Mouse (Mus musculus) heart, embryonic 14.5 days (tissue): ENCODE measurements at regions not wholly inside any gene's neighbourhood (a gene's known extent, or its start where the extent isn't known, plus 50 kb on each side); places are given as distances from the start of the nearest gene placed in this dataset.

Experiments used
- ATAC-seq: fragments of 200-750 bp; cut with Nextera tagmentation; 2 replicates; pipeline ENCODE4 v1.8.0; 2017; ENCODE audit warnings: low read depth, moderate TSS enrichment; ENCODE audit not compliant: insufficient number of reproducible peaks, insufficient read depth, low FRiP score
- H3K27ac ChIP-seq, 2 experiments: fragments of 200-500 bp in 1 of 2; fragments of 300-500 bp in 1 of 2; sonication (generic) in 1 of 2; replicated peaks in 1 of 2; 2 replicates each; pipeline ENCODE4 v1.5.1; 2012 to 2014; ENCODE audit warnings: low read depth in 2 of 2, low read length in 2 of 2, control low read depth in 1 of 2, mild to moderate bottlenecking in 1 of 2, mixed read lengths in 1 of 2; ENCODE audit not compliant: control insufficient read depth in 1 of 2, insufficient read depth in 1 of 2
- H3K27me3 ChIP-seq: fragments of 300-500 bp; sonication (generic); 2 replicates; pipeline ENCODE4 v1.6.1; 2014; ENCODE audit warnings: mild to moderate bottlenecking, low read length, control low read depth; ENCODE audit not compliant: control insufficient read depth, insufficient read depth
- H3K36me3 ChIP-seq: fragments of 300-500 bp; sonication (generic); 2 replicates; pipeline ENCODE4 v1.6.1; 2014; ENCODE audit warnings: mild to moderate bottlenecking, control low read depth, low read length, mixed read lengths; ENCODE audit not compliant: control insufficient read depth, insufficient read depth
- H3K4me1 ChIP-seq, 2 experiments: fragments of 200-500 bp in 1 of 2; fragments of 300-500 bp in 1 of 2; sonication (generic) in 1 of 2; 2 replicates each; pipeline ENCODE4 v1.6.1; 2012 to 2014; ENCODE audit warnings: low read length in 2 of 2, control low read depth in 1 of 2, mixed read lengths in 1 of 2; ENCODE audit not compliant: control insufficient read depth in 2 of 2, insufficient read depth in 2 of 2
- H3K4me2 ChIP-seq: fragments of 300-500 bp; sonication (generic); 2 replicates; pipeline ENCODE4 v1.6.1; 2014; ENCODE audit warnings: mild to moderate bottlenecking, low read length
- H3K4me3 ChIP-seq, 2 experiments: fragments of 200-500 bp in 1 of 2; fragments of 300-500 bp in 1 of 2; sonication (generic) in 1 of 2; 2 replicates each; pipeline ENCODE4 v1.5.1; 2012 to 2014; ENCODE audit warnings: low read length in 2 of 2, mild to moderate bottlenecking in 2 of 2, control low read depth in 1 of 2, low read depth in 1 of 2, moderate library complexity in 1 of 2; ENCODE audit not compliant: control insufficient read depth in 1 of 2, insufficient read depth in 1 of 2
- H3K9ac ChIP-seq: fragments of 300-500 bp; sonication (generic); 2 replicates; pipeline ENCODE4 v1.6.1; 2014; ENCODE audit warnings: mild to moderate bottlenecking, low read length
- H3K9me3 ChIP-seq: fragments of 300-500 bp; sonication (generic); 2 replicates; pipeline ENCODE4 v1.6.1; 2016; ENCODE audit warnings: low read length, control low read depth; ENCODE audit not compliant: control insufficient read depth
- WGBS: fragments of 180-500 bp; shearing (Covaris S2); extraction: QIAGEN DNeasy Blood & Tissue Kit; methylation state at CpG from one replicate; pipeline ENCODE4 v1.1.7; 2014; 5-methylcytosine and 5-hydroxymethylcytosine counted together

- H3K27me3 ChIP-seq, result no peaks in the 10 kb centered on the region
- H3K9me3 ChIP-seq, result no peaks in the 10 kb centered on the region
- no peak for ATAC-seq
- H3K27ac ChIP-seq, result no peak overlapping the region
- no peaks in the 10 kb centered on the region for H3K36me3 ChIP-seq
- no peak overlapping the region for H3K4me2 ChIP-seq
- H3K4me1 ChIP-seq, result no peaks in the 10 kb centered on the region
- H3K4me3 ChIP-seq, result no peak overlapping the region
- H3K9ac ChIP-seq, result no peak overlapping the region
- 77% methylated on average over 2 of the region's 2 CpGs for WGBS
Observed at GRCm38 (mm10) chr2:45904623-45905235, 787.5 kb upstream of the Zeb2 start.

DNA sequence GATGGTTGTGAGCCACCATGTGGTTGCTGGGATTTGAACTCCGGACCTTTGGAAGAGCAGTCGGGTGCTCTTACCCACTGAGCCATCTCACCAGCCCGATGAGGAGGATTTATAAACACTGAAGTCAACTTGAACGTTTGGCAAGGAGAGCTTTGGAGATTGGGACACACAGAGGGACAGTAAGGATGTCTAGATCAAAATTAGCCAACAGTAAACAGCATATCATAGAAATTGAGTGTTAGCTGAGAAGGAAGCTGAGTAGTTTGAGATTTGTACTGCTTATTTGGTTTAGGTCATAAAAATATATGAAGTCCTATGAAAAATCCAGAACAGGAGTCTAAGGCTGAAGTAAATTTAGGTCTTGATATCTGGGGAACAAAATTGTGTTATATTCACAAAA, 786.9 kb upstream of the Zeb2 start:
- no peak for ATAC-seq
- no peaks in the 10 kb centered on the region for H3K36me3 ChIP-seq
- no peaks in the 10 kb centered on the region for H3K27me3 ChIP-seq
- H3K9me3 ChIP-seq, result no peaks in the 10 kb centered on the region
- WGBS, result 87% methylated on average over 4 of the region's 4 CpGs
- no peak overlapping the region for H3K4me3 ChIP-seq
- H3K27ac ChIP-seq, result no peak overlapping the region
- H3K4me2 ChIP-seq, result no peak overlapping the region
- H3K4me1 ChIP-seq, result no peaks in the 10 kb centered on the region
- no peak overlapping the region for H3K9ac ChIP-seq

DNA sequence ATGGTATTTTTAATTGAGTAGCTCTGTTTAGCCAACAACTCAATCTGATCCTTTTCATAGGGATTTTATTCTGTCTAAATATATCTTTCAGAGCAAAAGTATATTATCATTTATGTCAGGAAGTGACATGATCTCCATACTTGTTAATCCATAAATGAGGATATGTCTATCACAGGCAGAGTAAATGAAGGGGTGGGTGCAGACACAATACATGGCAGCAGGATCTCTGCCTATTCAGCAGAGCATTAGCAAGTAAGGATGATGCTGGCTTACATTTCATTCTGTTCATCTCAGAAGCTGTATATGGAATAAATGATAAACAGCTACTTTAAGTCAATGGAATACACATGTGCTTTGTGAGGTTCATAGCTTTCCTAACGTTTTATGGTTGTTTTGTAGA, 786.2 kb upstream of the Zeb2 start:
- Histone ChIP-seq H3K9ac (no peak overlapping the region), H3K4me1 (no peaks in the 10 kb centered on the region), H3K9me3 (no peaks in the 10 kb centered on the region), H3K36me3 (no peaks in the 10 kb centered on the region), H3K4me3 (no peak overlapping the region), H3K27ac (no peak overlapping the region), H3K27me3 (no peaks in the 10 kb centered on the region), H3K4me2 (no peak overlapping the region)
- ATAC-seq, result no peak
- WGBS, result 65% methylated on average over 1 of the region's 1 CpGs

GRCm38 (mm10) chr2:45901892-45902291, 784.7 kb upstream of the Zeb2 start:
- no peak overlapping the region for H3K4me2 ChIP-seq
- no peaks in the 10 kb centered on the region for H3K36me3 ChIP-seq
- no peak overlapping the region for H3K27ac ChIP-seq
- H3K9me3 ChIP-seq, result no peaks in the 10 kb centered on the region
- 84% methylated on average over 4 of the region's 4 CpGs for WGBS
- H3K4me3 ChIP-seq, result no peak overlapping the region
- no peaks in the 10 kb centered on the region for H3K27me3 ChIP-seq
- ATAC-seq, result no peak
- H3K9ac ChIP-seq, result no peak overlapping the region
- no peaks in the 10 kb centered on the region for H3K4me1 ChIP-seq

DNA sequence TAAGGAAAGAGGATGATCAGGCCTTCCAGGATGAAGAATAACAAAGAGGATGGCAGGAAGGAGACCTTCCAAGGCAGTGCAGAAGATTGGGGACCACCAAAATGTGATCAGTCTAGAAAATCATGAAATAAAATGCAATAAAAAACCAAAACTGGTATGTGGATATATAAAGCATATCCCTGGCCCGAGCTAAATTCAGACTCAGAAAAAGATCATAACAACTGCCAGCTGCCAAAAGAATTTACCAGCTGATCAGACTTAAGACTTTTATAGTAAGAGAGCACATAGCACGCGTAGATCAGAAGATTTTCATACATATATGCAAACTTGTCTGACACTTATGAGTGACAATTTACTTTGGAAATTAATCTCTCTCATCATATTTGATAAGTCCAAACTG, 767.5 kb upstream of the Zeb2 start:
- H3K9ac ChIP-seq, result no peak overlapping the region
- H3K27ac ChIP-seq, result no peak overlapping the region
- no peak for ATAC-seq
- no peaks in the 10 kb centered on the region for H3K9me3 ChIP-seq
- H3K4me1 ChIP-seq, result no peaks in the 10 kb centered on the region
- no peak overlapping the region for H3K4me3 ChIP-seq
- H3K27me3 ChIP-seq, result no peaks in the 10 kb centered on the region
- 79% methylated on average over 3 of the region's 3 CpGs for WGBS
- H3K36me3 ChIP-seq, result no peaks in the 10 kb centered on the region
- no peak overlapping the region for H3K4me2 ChIP-seq

DNA sequence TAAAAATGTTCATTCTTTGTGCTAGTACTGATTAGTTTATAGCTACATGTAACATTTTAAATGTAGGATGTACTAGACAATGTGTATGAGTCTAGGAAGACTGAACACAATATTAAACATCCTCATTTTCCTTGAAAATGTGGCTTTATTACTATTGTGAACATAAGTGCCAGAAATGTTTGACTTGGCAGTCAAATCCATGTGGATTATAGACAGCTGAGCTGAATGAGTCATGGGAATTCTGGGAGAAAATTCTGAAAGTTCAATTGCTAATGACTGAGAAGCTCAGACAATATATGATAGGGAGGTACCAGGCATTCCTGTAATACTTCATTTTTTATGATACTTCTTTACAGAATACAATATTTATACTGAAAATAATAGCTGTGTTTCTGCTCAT, 761.5 kb upstream of the Zeb2 start:
- H3K4me2 ChIP-seq, result no peak overlapping the region
- no peak overlapping the region for H3K9ac ChIP-seq
- no peaks in the 10 kb centered on the region for H3K9me3 ChIP-seq
- no peaks in the 10 kb centered on the region for H3K27me3 ChIP-seq
- ATAC-seq, result no peak
- no peak overlapping the region for H3K27ac ChIP-seq
- no peaks in the 10 kb centered on the region for H3K4me1 ChIP-seq
- no peak overlapping the region for H3K4me3 ChIP-seq
- no peaks in the 10 kb centered on the region for H3K36me3 ChIP-seq

GRCm38 (mm10) chr2:45859901-45860331, 742.7 kb upstream of the Zeb2 start:
- Histone ChIP-seq H3K27ac (no peak overlapping the region), H3K9me3 (no peaks in the 10 kb centered on the region), H3K4me2 (no peak overlapping the region), H3K4me3 (no peak overlapping the region), H3K36me3 (no peaks in the 10 kb centered on the region), H3K9ac (no peak overlapping the region), H3K4me1 (no peaks in the 10 kb centered on the region), H3K27me3 (no peaks in the 10 kb centered on the region)
- 76% methylated on average over 4 of the region's 4 CpGs for WGBS
- no peak for ATAC-seq

DNA sequence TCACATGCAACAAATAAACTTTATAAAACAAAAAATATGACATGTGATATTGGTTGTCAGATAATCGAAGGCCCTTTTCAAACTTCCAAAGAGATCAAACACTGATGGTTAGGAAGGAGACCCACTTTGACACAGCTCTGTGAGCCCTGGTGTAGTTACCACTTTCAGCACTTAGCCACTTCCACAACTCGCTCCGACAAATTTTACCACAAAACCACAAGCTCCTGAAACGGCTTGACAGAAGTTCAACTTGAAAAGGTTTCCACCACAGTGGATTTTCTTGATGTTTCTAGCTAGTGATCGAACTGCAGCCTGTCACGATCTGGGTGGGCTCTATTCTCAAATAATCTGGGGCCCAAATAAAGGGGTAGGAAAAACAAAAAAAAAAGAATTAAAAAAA, 742.2 kb upstream of the Zeb2 start:
- Histone ChIP-seq H3K27me3 (no peaks in the 10 kb centered on the region), H3K4me1 (no peaks in the 10 kb centered on the region), H3K27ac (no peak overlapping the region), H3K9me3 (no peaks in the 10 kb centered on the region), H3K4me2 (no peak overlapping the region), H3K9ac (no peak overlapping the region), H3K36me3 (no peaks in the 10 kb centered on the region), H3K4me3 (no peak overlapping the region)
- no peak for ATAC-seq
- WGBS, result 75% methylated on average over 6 of the region's 6 CpGs
